Mouse (Mus musculus): ENCODE results near the gene Otx1. TPM values are rescaled to one million over a fixed set of nuclear protein-coding genes. Genes with fewer than 3 reads are reported as not detected.

The Otx1 gene
- polyA plus RNA-seq, 1 experiment from 2014 or later, result 9.5 TPM

DNA sequence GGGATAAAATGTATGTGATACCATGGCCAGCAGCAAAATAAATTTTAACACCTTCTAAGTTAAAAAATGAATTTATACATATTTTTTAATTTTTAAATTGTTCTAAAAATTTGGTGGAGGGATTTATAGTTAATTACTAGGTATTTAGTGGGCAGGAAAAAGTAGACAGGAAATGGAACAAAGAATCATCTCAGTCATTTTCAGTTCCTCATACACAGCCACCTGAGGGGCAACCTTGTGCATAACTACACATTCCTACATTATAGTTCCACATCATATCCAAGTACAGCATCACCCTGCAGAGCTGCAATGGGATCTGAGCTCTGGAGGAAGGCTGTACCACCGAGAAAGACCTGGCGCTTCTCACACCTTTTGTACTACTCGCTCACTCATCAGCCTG, 33.8 kb downstream of the Otx1 start:
- H3K4me2 ChIP-seq (ENCODE audit: low read length), result no peak overlapping the region
- no peak overlapping the region for H3K9ac ChIP-seq (replicated peaks; ENCODE audit: low read depth, low read length)
- no peak overlapping the region for H3K27ac ChIP-seq (ENCODE audit: low read length)
- H3K4me1 ChIP-seq (replicated peaks; ENCODE audit: control insufficient read depth, insufficient read depth, low read length), result no peaks in the 10 kb centered on the region
- no peaks in the 10 kb centered on the region for H3K36me3 ChIP-seq (ENCODE audit: control insufficient read depth, insufficient read depth)
- no peaks in the 10 kb centered on the region for H3K9me3 ChIP-seq (ENCODE audit: control insufficient read depth, low read length)
- no peak for ATAC-seq
- H3K27me3 ChIP-seq (replicated peaks; ENCODE audit: control insufficient read depth, insufficient read depth, low read length), result no peaks in the 10 kb centered on the region
- H3K4me3 ChIP-seq (replicated peaks; ENCODE audit: low read length), result no peak overlapping the region
- WGBS, result 93% methylated on average over 3 of the region's 3 CpGs

DNA sequence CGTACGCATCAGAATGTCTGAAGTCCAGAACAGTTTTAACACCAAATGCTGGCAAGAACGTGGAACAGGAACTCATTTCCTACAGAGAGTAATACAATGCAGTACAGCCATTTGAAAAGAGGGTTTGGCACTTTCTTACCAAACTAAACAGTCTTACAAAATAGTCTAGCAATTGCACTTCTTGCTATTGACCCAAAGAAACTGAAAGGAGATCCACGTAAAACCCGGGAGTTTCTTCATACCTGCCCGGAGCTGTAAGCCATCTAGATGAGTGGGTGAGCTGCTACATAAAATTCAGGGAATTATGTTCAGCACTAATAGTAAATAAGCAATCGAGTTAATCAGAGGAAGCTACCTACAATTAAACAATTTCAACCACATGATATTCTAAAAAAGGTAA, 47.5 kb downstream of the Otx1 start:
- 87% methylated on average over 7 of the region's 7 CpGs for WGBS
- Histone ChIP-seq H3K4me1 (replicated peaks; ENCODE audit: control insufficient read depth, insufficient read depth, low read length) (no peaks in the 10 kb centered on the region), H3K9me3 (ENCODE audit: control insufficient read depth, low read length) (no peaks in the 10 kb centered on the region), H3K36me3 (ENCODE audit: control insufficient read depth, insufficient read depth) (no peaks in the 10 kb centered on the region), H3K4me3 (replicated peaks; ENCODE audit: low read length) (no peak overlapping the region), H3K27me3 (replicated peaks; ENCODE audit: control insufficient read depth, insufficient read depth, low read length) (no peaks in the 10 kb centered on the region), H3K4me2 (ENCODE audit: low read length) (no peak overlapping the region), H3K9ac (replicated peaks; ENCODE audit: low read depth, low read length) (no peak overlapping the region), H3K27ac (ENCODE audit: low read length) (no peak overlapping the region)
- ATAC-seq, result no peak

DNA sequence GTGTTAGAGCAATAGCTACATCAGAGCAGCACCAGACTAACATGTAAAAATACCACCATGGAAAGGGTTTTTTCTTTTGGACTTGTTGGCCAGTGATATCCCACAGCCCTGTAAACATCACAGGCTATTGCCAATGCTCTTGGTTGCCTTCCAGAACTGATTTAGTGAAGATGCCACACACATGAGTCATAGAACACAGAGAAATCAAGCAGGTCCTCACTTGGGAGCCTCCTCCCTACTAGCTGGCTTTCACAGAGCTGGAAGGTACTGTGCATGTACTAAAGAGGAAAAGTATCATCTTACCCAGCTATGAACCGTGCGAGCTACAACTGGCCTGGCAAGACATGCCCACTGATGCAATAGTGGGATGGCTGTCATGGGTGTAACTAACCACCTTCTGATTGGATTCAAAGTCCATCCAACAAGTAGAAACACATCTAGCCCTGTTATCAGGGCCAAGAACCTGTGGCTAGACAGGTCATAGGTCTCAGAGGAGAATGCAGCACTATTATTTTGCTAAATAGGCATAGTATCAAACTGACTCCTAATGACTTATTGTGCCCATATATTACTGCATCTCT, 51.0 kb downstream of the Otx1 start:
- no peaks in the 10 kb centered on the region for H3K4me1 ChIP-seq (replicated peaks; ENCODE audit: control insufficient read depth, insufficient read depth, low read length)
- no peak for ATAC-seq
- no peak overlapping the region for H3K4me3 ChIP-seq (replicated peaks; ENCODE audit: low read length)
- H3K9ac ChIP-seq (replicated peaks; ENCODE audit: low read depth, low read length), result no peak overlapping the region
- WGBS, result 93% methylated on average over 2 of the region's 2 CpGs
- H3K4me2 ChIP-seq (ENCODE audit: low read length), result no peak overlapping the region
- H3K36me3 ChIP-seq (ENCODE audit: control insufficient read depth, insufficient read depth), result no peaks in the 10 kb centered on the region
- no peaks in the 10 kb centered on the region for H3K9me3 ChIP-seq (ENCODE audit: control insufficient read depth, low read length)
- no peak overlapping the region for H3K27ac ChIP-seq (ENCODE audit: low read length)
- no peaks in the 10 kb centered on the region for H3K27me3 ChIP-seq (replicated peaks; ENCODE audit: control insufficient read depth, insufficient read depth, low read length)

GRCm38 (mm10) chr11:21950094-21950493, 52.6 kb downstream of the Otx1 start:
- H3K27ac ChIP-seq (ENCODE audit: low read length), result no peak overlapping the region

More at GRCm38 (mm10) chr11:21950094-21950493, 52.6 kb downstream of the Otx1 start:
- no peak for ATAC-seq
- H3K27me3 ChIP-seq (replicated peaks; ENCODE audit: control insufficient read depth, insufficient read depth, low read length), result no peaks in the 10 kb centered on the region
- H3K36me3 ChIP-seq (ENCODE audit: control insufficient read depth, insufficient read depth), result no peaks in the 10 kb centered on the region
- H3K4me3 ChIP-seq (replicated peaks; ENCODE audit: low read length), result no peak overlapping the region
- H3K9ac ChIP-seq (replicated peaks; ENCODE audit: low read depth, low read length), result no peak overlapping the region
- no peaks in the 10 kb centered on the region for H3K4me1 ChIP-seq (replicated peaks; ENCODE audit: control insufficient read depth, insufficient read depth, low read length)
- no peak overlapping the region for H3K4me2 ChIP-seq (ENCODE audit: low read length)
- H3K9me3 ChIP-seq (ENCODE audit: control insufficient read depth, low read length), result no peaks in the 10 kb centered on the region

All from forebrain, embryonic 16.5 days (tissue).